Mouse (Mus musculus) ES-Bruce4 (cell line): ENCODE results near the gene Kcnj6. TPM values are rescaled to one million over a fixed set of nuclear protein-coding genes. Genes with fewer than 3 reads are reported as not detected.

Source experiments
- H3K27ac ChIP-seq: 2 replicates; pipeline ENCODE4 v1.5.1; 2012; ENCODE audit warnings: low read length, inconsistent platforms; ENCODE audit not compliant: insufficient read depth
- H3K27me3 ChIP-seq: 2 replicates; pipeline ENCODE4 v1.6.1; 2012; ENCODE audit warnings: mild to moderate bottlenecking, low read length, inconsistent platforms; ENCODE audit not compliant: control insufficient read depth, poor library complexity, insufficient read depth, severe bottlenecking
- H3K36me3 ChIP-seq: 2 replicates; pipeline ENCODE4 v1.6.1; 2012; ENCODE audit warnings: inconsistent platforms, mild to moderate bottlenecking, low read length, moderate library complexity; ENCODE audit not compliant: control insufficient read depth, poor library complexity, insufficient read depth, severe bottlenecking
- H3K4me1 ChIP-seq: one replicate; pipeline ENCODE4 v1.8.1; 2011; ENCODE audit warnings: low read length; ENCODE audit not compliant: control insufficient read depth, insufficient read depth
- H3K4me3 ChIP-seq: 2 replicates; pipeline ENCODE4 v1.5.1; 2011; ENCODE audit warnings: low read depth, mild to moderate bottlenecking, low read length
- H3K9ac ChIP-seq: 2 replicates; pipeline ENCODE4 v1.6.1; 2012; ENCODE audit warnings: low read depth, mild to moderate bottlenecking, inconsistent platforms; ENCODE audit not compliant: poor library complexity, severe bottlenecking
- H3K9me3 ChIP-seq: replicated peaks from 2 replicates; pipeline ENCODE4 v1.6.1; 2012; ENCODE audit warnings: mild to moderate bottlenecking, low read length, inconsistent platforms; ENCODE audit not compliant: control insufficient read depth, poor library complexity, insufficient read depth, severe bottlenecking
- CTCF ChIP-seq: IDR thresholded peaks from one replicate; pipeline ENCODE4 v1.8.1; 2011; ENCODE audit warnings: low read depth, low read length
- EP300 ChIP-seq: IDR thresholded peaks from 2 replicates; pipeline ENCODE4 v1.6.1; 2011; ENCODE audit warnings: low read depth, low read length; ENCODE audit not compliant: insufficient read depth
- POLR2A ChIP-seq: IDR thresholded peaks from one replicate; pipeline ENCODE4 v1.8.1; 2011; ENCODE audit warnings: low read length; ENCODE audit not compliant: insufficient read depth
- polyA plus RNA-seq: library from polyadenylated mRNA; stranded (reverse); fragments of >200 nt; gene quantifications from 2 replicates; pipeline ENCODE4 v1.2.4, GENCODE M21; 2011; ENCODE audit warnings: low read depth; ENCODE audit not compliant: missing spikeins, insufficient read depth, insufficient read length

The Kcnj6 gene
- polyA plus RNA-seq, 1 experiment, result not detected

- no peak overlapping the region for H3K27ac ChIP-seq
- TF ChIP-seq POLR2A (no peak), CTCF (no peak), EP300 (no peak)
- H3K4me1 ChIP-seq, result no peaks in the 10 kb centered on the region
- no peaks in the 10 kb centered on the region for H3K9me3 ChIP-seq
- H3K36me3 ChIP-seq, result no peaks in the 10 kb centered on the region
- no peak overlapping the region for H3K4me3 ChIP-seq
- no peaks in the 10 kb centered on the region for H3K27me3 ChIP-seq
- no peak overlapping the region for H3K9ac ChIP-seq
Measured at GRCm38 (mm10) chr16:94980374-94980773, 17.1 kb downstream of the Kcnj6 start.

- H3K4me1 ChIP-seq, result no peaks in the 10 kb centered on the region
- H3K4me3 ChIP-seq, result no peak overlapping the region
- H3K9ac ChIP-seq, result no peak overlapping the region
- TF ChIP-seq CTCF, result no peak
- TF ChIP-seq EP300, result no peak
- no peak for TF ChIP-seq POLR2A
- no peak overlapping the region for H3K27ac ChIP-seq
- no peaks in the 10 kb centered on the region for H3K36me3 ChIP-seq
- no peaks in the 10 kb centered on the region for H3K9me3 ChIP-seq
- no peaks in the 10 kb centered on the region for H3K27me3 ChIP-seq
Measured at GRCm38 (mm10) chr16:94979499-94979898, 18.0 kb downstream of the Kcnj6 start.

- Histone ChIP-seq H3K27me3 (no peaks in the 10 kb centered on the region), H3K9ac (no peak overlapping the region), H3K27ac (no peak overlapping the region), H3K4me3 (no peak overlapping the region), H3K9me3 (no peaks in the 10 kb centered on the region), H3K4me1 (no peaks in the 10 kb centered on the region), H3K36me3 (no peaks in the 10 kb centered on the region)
- TF ChIP-seq POLR2A, result no peak
- no peak for TF ChIP-seq CTCF
- 0 out of 2 replicates have a peak, but pooled peaks have one; percentile 36 for TF ChIP-seq EP300
Measured at GRCm38 (mm10) chr16:94972080-94972855, 25.2 kb downstream of the Kcnj6 start.

GRCm38 (mm10) chr16:94968941-94969340, 28.6 kb downstream of the Kcnj6 start:
- H3K36me3 ChIP-seq, result no peaks in the 10 kb centered on the region
- H3K27ac ChIP-seq, result no peak overlapping the region

GRCm38 (mm10) chr16:94968472-94968871, 29.0 kb downstream of the Kcnj6 start:
- no peak overlapping the region for H3K4me3 ChIP-seq
- no peaks in the 10 kb centered on the region for H3K9me3 ChIP-seq
- no peak overlapping the region for H3K27ac ChIP-seq
- no peaks in the 10 kb centered on the region for H3K36me3 ChIP-seq
- H3K9ac ChIP-seq, result no peak overlapping the region
- no peaks in the 10 kb centered on the region for H3K4me1 ChIP-seq
- TF ChIP-seq CTCF, result no peak
- H3K27me3 ChIP-seq, result no peaks in the 10 kb centered on the region

More at GRCm38 (mm10) chr16:94968941-94969340, 28.6 kb downstream of the Kcnj6 start:
- Histone ChIP-seq H3K4me3 (no peak overlapping the region), H3K9ac (no peak overlapping the region), H3K4me1 (no peaks in the 10 kb centered on the region), H3K27me3 (no peaks in the 10 kb centered on the region), H3K9me3 (no peaks in the 10 kb centered on the region)
- TF ChIP-seq EP300 (no peak), POLR2A (no peak), CTCF (no peak)

- H3K27me3 ChIP-seq, result no peaks in the 10 kb centered on the region
- no peaks in the 10 kb centered on the region for H3K4me1 ChIP-seq
- H3K27ac ChIP-seq, result no peak overlapping the region
- TF ChIP-seq POLR2A, result no peak
- no peak for TF ChIP-seq CTCF
- no peak for TF ChIP-seq EP300
- H3K4me3 ChIP-seq, result no peak overlapping the region
- H3K36me3 ChIP-seq, result no peaks in the 10 kb centered on the region
- H3K9me3 ChIP-seq, result no peaks in the 10 kb centered on the region
- no peak overlapping the region for H3K9ac ChIP-seq
Measured at GRCm38 (mm10) chr16:94957156-94957828, 40.2 kb downstream of the Kcnj6 start.
